Mouse (Mus musculus): ENCODE data around the gene Cyb561d1.

Cyb561d1 gene

DNA sequence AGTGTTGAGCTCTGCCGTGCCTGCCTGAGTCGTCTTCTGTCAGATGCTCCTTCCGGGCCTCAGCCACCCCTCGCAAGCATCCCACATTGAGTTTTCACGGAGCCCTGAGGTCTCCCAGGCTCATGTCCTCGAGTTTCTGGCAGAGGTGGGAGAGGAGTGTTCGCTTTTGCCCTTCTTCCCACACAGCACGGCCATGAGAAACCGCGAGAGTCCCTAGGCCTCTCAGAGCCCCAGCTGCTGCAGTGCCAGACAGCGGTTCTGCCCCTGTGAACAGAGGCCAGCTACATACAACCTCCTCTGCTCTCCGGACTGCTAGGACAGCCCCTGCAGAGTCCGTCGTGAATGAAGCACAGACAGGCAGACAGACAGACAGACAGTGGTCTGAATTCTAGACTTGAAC is 33.5 kb downstream of the Cyb561d1 start:
- no peak for DNase-seq (ENCODE audit: low spot score in 2 of 2)

- no peak for DNase-seq (ENCODE audit: low spot score in 2 of 2)
Measured at GRCm38 (mm10) chr3:108166486-108167211, 34.4 kb downstream of the Cyb561d1 start.

DNA sequence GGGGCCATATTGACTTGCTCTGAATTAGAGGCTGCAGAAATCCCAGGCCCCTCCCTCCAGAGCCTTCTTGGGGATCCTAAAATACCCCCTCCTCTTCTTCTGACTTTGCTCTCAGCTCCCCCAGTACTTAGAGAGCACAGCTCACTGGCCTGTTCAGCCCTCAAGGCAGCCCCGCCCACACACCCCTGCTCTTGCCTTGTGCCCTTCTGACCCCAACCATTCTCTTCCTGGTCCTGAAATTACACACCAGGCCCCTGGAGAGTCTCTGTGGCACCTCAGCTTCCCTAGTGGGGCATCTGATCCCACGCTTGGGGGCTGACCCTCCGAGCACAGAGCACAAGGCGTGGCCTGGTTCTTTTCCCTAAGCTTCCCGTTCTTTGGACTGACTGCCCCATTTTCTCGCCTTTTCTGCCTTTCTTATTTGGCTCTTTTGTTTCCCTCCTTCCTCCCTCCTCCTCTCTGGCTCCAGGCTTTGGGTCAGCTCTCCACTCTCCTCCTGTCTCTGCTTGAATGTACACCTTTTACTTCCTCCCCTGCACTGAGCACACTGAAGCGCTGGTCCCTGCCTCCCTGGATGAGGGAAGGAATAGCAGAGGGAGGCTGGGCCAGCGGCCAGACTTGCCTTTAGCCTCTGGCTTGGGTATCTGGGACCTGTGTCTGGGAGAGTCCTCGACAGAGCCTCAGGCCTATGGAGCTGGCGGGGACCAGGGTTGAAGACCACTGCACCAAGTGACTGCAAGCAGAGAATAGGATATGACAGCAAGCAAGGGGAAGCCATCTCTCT is 35.3 kb downstream of the Cyb561d1 start:
- no peak for DNase-seq (ENCODE audit: low spot score in 2 of 2)

DNA sequence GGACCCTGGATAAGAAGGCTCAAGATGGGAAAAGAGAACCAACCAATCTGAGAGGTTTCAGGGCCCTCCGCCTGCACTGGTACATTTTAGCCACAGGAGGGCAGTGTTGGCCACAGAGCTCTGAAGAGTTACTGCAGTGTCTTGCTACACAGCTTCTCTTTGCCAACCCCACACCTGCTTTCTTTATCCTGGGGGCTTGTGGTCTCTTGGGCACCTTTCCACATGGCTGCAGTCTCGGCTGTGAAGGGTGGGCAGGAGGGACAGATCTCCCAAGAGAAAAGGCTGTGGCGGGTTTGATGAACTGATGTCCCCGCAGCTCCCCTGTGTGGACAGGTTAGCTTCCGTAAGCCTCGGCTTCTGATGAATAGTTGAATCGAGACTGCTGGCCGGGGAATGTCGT is 36.2 kb downstream of the Cyb561d1 start:
- DNase-seq (ENCODE audit: low spot score in 2 of 2): peak; percentile 72 to 89

- no peak for DNase-seq (ENCODE audit: low spot score in 2 of 2)
Measured at GRCm38 (mm10) chr3:108164091-108164490, 36.9 kb downstream of the Cyb561d1 start.

DNA sequence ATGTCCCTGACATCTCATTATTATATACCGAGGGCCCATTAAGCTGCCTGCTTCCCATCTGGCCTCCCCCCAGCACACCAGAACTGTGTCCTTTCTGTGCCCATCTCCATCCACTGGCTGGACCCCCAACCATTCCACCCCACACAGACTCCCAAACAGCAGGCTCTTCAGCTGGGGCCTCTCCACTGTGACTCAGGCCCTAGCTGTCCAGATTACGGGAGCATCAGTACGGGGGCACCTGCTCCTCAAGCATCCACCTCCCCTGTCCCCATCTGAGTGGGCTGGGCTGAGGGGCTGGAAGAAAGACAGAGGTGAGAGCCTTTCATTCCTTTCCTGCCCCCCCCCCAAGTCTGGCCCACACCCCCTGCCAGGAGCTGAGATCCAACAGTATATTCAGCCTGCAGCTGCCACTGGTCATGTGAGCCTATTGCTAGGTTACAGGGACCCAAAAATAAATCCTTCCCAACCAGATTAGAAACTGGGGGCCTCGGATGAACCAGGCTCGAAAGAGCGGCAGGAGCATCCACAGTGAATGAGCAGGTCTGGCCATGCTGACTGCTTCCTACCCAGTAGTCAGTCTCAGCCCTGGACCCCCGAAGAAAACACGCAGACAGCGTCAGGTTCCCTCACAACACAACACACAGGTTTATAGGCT is 42.5 kb downstream of the Cyb561d1 start:
- no peak for DNase-seq (ENCODE audit: low spot score in 2 of 2)

DNA sequence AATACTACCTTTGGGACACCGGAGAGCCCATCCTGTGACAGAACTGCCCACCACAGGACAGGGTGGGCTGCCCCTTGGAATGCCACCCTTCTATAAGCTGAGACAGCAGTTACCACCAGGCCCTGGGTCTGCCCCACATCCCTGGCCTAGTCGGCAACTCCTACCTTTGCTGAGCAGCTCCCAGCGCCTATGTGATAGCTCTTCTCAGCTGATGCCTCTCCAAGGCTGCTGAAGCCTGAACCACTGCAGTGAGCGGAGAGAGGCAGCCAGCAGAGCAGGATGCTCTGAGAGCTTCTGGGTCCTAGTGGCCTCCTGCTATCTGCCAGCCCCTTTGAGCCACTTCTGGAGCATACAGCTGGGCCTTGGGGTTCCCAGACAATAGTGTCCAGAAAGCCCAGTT is 46.4 kb downstream of the Cyb561d1 start, which contains the start of gene Gpr61:
Gene Gpr61 (minus strand): TSS at position 227 of the 400 bp plus-strand sequence.
- DNase-seq (ENCODE audit: low spot score in 2 of 2): no peak

DNA sequence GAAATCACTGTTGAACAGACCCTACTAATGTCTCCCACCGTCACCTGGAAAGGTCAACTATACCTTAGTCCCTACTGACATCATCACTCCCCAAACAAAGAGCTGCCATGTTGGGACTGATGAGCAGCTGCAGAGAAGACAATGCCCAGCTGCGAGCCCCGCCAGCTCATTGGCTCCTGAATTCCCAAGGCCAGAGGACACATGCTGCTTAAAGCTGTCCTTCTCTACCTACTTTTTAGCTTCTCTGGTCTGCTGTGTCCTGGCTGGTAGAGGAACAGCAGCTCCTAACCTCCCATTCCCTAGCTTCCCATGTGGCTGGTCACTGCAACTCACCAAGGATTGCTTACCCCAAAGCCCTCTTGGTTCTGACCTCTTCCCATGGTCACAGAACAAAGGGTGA is 48.7 kb downstream of the Cyb561d1 start:
- no peak for DNase-seq (ENCODE audit: low spot score in 2 of 2)

DNA sequence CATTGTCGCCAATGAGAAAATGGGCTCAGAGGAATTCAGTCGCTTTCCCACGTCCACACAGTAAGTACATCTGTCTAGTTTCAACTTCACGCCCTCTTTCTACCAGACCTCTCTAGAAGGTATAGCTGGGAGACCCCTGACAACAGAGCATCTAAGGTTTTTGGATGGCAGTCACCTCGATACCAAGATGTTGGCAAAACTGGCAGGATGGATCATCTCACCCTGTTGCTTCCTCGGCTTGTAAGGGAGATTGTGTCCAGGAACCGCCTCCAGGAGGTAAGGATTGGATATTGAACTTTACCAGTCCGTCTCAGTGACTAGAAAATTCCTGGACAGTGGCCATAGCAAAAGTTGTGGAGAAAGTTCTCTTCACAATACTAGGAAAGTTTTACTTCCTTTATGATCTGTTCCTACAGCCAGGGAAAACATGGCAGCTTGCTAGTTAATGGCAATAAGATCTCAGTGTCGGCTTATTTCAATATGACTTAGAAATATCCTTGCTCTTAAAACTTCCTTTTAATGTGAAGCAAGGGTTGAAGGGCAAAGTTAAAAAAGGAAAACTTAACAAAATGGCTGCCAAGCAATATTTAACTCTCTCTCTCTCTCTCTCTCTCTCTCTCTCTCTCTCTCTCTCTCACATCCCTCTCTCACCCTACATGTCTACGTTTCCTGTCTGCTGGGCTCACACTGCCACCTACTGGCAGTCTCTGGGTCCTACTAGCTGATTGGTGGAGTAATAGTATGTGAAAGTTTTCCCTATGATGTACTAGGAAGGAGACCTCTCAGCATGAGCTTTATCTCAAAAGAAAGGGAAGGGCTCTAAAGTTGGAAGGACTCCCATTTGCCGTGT is 53.4 kb downstream of the Cyb561d1 start:
- peak; percentile 87 to 94 for DNase-seq (ENCODE audit: low spot score in 2 of 2)

DNA sequence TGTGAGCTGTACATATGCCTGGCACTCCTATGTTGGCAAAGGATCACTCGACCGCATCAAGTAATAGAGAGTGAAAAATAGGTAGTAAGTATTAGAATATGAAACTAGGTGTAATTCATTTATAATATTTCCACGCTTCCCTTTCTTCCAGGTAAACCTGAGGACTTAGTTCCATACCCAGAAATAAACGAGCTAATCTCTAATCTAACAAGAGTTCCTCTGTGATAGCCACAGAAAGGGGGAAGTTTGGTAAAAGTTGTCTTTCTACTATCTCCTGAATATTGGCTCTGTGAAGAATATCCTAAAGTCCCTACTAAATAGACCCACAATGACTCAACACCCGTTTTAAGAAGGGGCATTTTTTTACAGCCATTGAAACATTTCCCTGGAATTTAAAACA is 54.3 kb downstream of the Cyb561d1 start:
- no peak for DNase-seq (ENCODE audit: low spot score in 2 of 2)

Measured in spleen, postnatal 4 days (tissue).